Mouse (Mus musculus) midbrain, embryonic 13.5 days (tissue): ENCODE measurements around the gene Gng2. TPM values are rescaled to one million over a fixed set of nuclear protein-coding genes. Genes with fewer than 3 reads are reported as not detected.
"Not testable (repeated sequence)": the region's sequence is repeated elsewhere in the genome, so short reads cannot be mapped to it uniquely, and the experiment has no call there.

Source experiments
- ATAC-seq: fragments of 200-750 bp; cut with Nextera tagmentation; 2 replicates; pipeline ENCODE4 v1.8.0; 2017; ENCODE audit warnings: mild to moderate bottlenecking, moderate TSS enrichment, moderate library complexity
- H3K27ac ChIP-seq: fragments of 300-500 bp; sonication (generic); 2 replicates; pipeline ENCODE4 v1.5.1; 2015; ENCODE audit warnings: inconsistent platforms, mild to moderate bottlenecking, moderate library complexity
- H3K27me3 ChIP-seq: fragments of 300-500 bp; sonication (generic); 2 replicates; pipeline ENCODE4 v1.6.1; 2015; ENCODE audit warnings: mild to moderate bottlenecking, inconsistent platforms
- H3K36me3 ChIP-seq: fragments of 300-500 bp; sonication (generic); 2 replicates; pipeline ENCODE4 v1.6.1; 2015; ENCODE audit warnings: mild to moderate bottlenecking, inconsistent platforms
- H3K4me1 ChIP-seq: fragments of 300-500 bp; sonication (generic); replicated peaks from 2 replicates; pipeline ENCODE4 v1.6.1; 2015; ENCODE audit warnings: inconsistent platforms
- H3K4me2 ChIP-seq: fragments of 300-500 bp; sonication (generic); replicated peaks from 2 replicates; pipeline ENCODE4 v1.6.1; 2015; ENCODE audit warnings: moderate library complexity, mild to moderate bottlenecking, inconsistent platforms
- H3K4me3 ChIP-seq: fragments of 300-500 bp; sonication (generic); replicated peaks from 2 replicates; pipeline ENCODE4 v1.5.1; 2015; ENCODE audit warnings: mild to moderate bottlenecking, inconsistent platforms
- H3K9ac ChIP-seq: fragments of 300-500 bp; sonication (generic); replicated peaks from 2 replicates; pipeline ENCODE4 v1.6.1; 2015; ENCODE audit warnings: mild to moderate bottlenecking, inconsistent platforms
- H3K9me3 ChIP-seq: fragments of 300-500 bp; sonication (generic); 2 replicates; pipeline ENCODE4 v1.6.1; 2016; ENCODE audit warnings: mild to moderate bottlenecking, inconsistent platforms
- WGBS: fragments of 180-500 bp; shearing (Covaris S2); methylation state at CpG from one replicate; pipeline ENCODE4 v1.1.7; 2015; 5-methylcytosine and 5-hydroxymethylcytosine counted together
- polyA plus RNA-seq: library from polyadenylated mRNA; unstranded; fragments of >200 nt; fragmentation: Nextera tagmentation; extraction: Ambion mirVana; gene quantifications from 2 replicates; pipeline ENCODE4 v1.2.1, GENCODE M21; 2015

Gng2 gene
- polyA plus RNA-seq, 1 experiment from 2014 or later, result 367 TPM

DNA sequence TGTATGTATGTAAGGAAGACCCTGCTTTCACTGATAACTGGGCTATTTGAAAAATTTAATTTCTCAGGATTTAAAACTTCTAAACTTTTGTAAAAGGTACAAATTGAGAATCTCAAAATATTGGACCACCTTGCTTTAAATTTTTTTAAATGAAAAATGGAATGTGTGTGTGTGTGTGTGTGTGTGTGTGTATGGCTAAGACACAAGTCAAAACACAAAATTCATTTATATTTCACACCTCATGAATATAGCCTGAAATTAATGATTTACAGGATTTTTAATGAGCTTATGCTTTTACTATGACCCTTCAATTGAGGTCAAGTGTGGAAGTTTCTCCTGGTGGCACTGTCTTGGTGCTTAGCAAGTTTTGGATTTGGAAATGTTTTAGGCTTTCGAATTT, 93.0 kb downstream of the Gng2 start:
- H3K4me1 ChIP-seq, H3K27me3 ChIP-seq, H3K9ac ChIP-seq, H3K9me3 ChIP-seq, H3K4me3 ChIP-seq, H3K27ac ChIP-seq, H3K4me2 ChIP-seq, ATAC-seq: not testable (repeated sequence)
- peaks cover 27% of the 10 kb centered on the region for H3K36me3 ChIP-seq
- 89% methylated on average over 1 of the region's 1 CpGs for WGBS

GRCm38 (mm10) chr14:19874201-19874807, 103.1 kb downstream of the Gng2 start:
- 80% methylated on average over 11 of the region's 11 CpGs for WGBS

GRCm38 (mm10) chr14:19867286-19867935, 110.0 kb downstream of the Gng2 start:
- Histone ChIP-seq H3K4me2 (no peak overlapping the region), H3K36me3 (0 out of 2 replicates have a peak, but pooled peaks cover 5% of the 10 kb centered on the region), H3K4me1 (peaks cover 8% of the 10 kb centered on the region), H3K4me3 (no peak overlapping the region), H3K27me3 (no peaks in the 10 kb centered on the region), H3K27ac (no peak overlapping the region), H3K9ac (no peak overlapping the region), H3K9me3 (no peaks in the 10 kb centered on the region)
- ATAC-seq, result no peak
- WGBS, result 78% methylated on average over 5 of the region's 5 CpGs

More at GRCm38 (mm10) chr14:19874201-19874807, 103.1 kb downstream of the Gng2 start:
- no peaks in the 10 kb centered on the region for H3K9me3 ChIP-seq
- no peak overlapping the region for H3K4me2 ChIP-seq
- H3K9ac ChIP-seq, result no peak overlapping the region
- no peak overlapping the region for H3K4me3 ChIP-seq
- no peak overlapping the region for H3K27ac ChIP-seq
- H3K4me1 ChIP-seq, result no peaks in the 10 kb centered on the region; the same call in 1 of the 2 replicates
- peaks cover 29% of the 10 kb centered on the region for H3K36me3 ChIP-seq
- ATAC-seq, result no peak
- no peaks in the 10 kb centered on the region for H3K27me3 ChIP-seq

DNA sequence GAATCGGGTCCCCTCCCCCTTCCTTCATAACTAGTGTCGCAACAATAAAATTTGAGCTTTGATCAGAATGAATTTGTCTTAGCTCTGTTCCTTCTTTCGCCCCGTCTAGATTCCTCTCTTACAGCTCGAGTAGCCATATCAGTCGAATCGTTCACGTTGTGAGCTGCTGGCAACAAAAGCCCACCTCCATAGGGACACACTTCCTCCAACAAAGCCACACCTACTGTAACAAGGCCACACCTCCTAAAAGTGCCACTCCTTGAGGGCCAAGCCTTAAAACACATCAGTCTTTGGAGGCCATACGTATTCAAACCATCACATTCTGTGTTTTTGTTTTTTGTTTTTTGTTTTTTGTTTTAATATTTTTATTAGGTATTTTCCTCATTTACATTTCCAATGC, 112.3 kb downstream of the Gng2 start:
- not testable (repeated sequence) for H3K9ac ChIP-seq, H3K9me3 ChIP-seq, H3K4me2 ChIP-seq, H3K36me3 ChIP-seq, H3K27ac ChIP-seq, H3K4me3 ChIP-seq, H3K27me3 ChIP-seq, H3K4me1 ChIP-seq, ATAC-seq
- 88% methylated on average over 9 of the region's 9 CpGs for WGBS

DNA sequence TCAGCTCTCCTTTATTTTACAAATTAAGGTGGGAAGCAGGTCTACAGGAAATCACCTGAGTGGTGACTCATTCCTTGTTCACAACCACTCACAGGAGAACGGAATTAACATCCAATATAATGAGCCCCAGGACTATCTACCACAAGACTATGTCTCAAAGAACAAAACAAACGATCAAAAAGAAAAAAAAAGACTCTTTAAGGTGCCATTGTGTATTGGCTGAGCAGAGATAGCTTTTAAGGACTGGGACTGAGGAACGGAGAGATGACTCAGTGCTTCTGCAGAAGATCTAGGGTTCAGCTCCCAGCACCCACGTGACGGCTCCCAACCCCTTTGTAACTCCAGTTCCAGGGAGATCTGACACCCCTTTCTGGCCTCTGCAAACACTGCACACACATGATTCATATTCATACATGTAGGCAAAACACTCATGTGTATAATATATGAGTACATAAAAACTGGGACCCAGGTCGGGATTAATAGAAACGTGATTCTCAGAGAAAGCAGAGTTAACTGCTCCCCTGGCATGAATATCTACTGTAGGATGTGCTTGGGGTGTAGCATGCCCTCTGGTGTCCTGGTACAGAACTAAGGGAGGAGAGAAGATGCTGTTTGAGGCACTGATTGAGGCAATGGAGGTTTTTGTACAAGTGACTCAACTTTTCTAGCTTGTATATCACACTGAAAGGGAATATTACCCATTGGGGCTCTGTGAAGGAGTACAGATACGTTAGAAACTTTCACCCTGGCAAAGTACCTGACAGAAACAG, 115.9 kb downstream of the Gng2 start:
- Histone ChIP-seq H3K4me2 (no peak overlapping the region), H3K4me3 (no peak overlapping the region), H3K9ac (no peak overlapping the region), H3K9me3 (no peaks in the 10 kb centered on the region), H3K27me3 (no peaks in the 10 kb centered on the region), H3K27ac (no peak overlapping the region), H3K4me1 (no peaks in the 10 kb centered on the region), H3K36me3 (no peaks in the 10 kb centered on the region)
- WGBS, result 86% methylated on average over 8 of the region's 8 CpGs
- ATAC-seq, result no peak

DNA sequence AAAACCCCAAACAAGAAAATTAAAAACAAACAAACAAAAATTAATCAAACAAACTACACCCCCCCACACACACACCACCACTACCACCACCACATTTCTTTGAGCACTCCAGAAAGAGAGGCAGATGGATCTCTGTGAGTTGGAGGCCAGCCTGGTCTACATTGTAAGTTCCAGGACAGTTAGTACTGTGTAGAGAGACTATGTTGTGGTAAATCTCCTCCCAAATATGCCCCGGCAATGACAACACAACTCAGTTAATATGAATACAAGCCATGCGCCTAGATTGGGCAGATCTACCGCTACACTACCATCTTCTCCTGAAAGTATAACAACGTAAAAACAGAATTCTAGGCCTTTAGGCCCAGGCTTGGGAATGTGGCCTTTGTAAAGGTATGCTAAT, 117.1 kb downstream of the Gng2 start:
- ATAC-seq, result no peak
- H3K9ac ChIP-seq, result no peak overlapping the region
- H3K4me3 ChIP-seq, result no peak overlapping the region
- H3K27ac ChIP-seq, result no peak overlapping the region
- H3K4me2 ChIP-seq, result no peak overlapping the region
- H3K27me3 ChIP-seq, result no peaks in the 10 kb centered on the region
- no peaks in the 10 kb centered on the region for H3K4me1 ChIP-seq
- 91% methylated on average over 4 of the region's 4 CpGs for WGBS
- no peaks in the 10 kb centered on the region for H3K9me3 ChIP-seq
- H3K36me3 ChIP-seq, result no peaks in the 10 kb centered on the region

DNA sequence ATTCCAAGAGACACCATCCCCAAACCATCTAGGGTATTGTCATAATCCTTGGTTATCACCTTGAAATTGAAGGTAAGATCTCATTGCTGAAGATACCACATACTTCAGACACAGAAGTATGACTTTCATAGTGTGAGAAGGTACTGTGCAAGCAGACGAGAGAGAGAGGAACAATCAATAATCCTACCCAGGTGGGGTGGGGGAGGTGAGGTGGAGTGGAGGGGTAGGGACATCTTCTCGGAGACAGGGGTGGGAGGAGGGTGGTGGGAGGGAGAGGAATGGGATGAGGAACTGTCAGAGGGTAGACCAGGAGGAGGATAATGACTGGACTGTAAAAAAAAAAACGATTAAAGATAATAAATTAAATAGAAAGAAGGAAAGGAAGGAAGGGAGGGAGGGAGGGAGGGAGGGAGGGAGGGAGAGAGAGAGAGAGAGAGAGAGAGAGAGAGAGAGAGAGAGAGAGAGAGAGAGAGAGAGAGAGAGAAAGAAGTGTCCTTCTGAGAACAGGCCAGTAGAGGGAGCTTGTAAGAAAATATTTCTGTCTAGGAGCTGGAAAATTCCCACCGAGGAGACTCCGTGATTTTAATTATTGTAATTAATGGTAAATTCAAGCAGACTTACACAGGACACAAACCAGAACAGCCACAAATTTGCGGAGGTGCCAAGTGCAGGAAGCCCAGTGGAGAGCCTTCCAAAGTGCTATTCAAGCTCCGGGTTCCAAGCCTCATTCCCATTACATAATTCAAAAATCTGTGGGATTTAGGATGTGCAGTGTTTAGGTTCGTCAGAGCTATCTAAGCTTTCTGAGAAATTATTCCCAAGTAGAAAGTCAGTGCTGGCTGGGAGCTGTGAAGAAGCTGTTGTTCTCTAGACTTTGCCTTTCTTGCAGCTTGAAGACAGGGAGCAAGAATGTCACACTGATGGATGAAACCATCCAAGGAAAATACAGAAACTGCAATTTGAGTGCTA, 118.3 kb downstream of the Gng2 start:
- 48% methylated on average over 8 of the region's 8 CpGs for WGBS
- ATAC-seq, result no peak
- no peak overlapping the region for H3K9ac ChIP-seq
- no peak overlapping the region for H3K27ac ChIP-seq
- no peak overlapping the region for H3K4me2 ChIP-seq
- H3K36me3 ChIP-seq, result no peaks in the 10 kb centered on the region
- no peaks in the 10 kb centered on the region for H3K4me1 ChIP-seq
- no peaks in the 10 kb centered on the region for H3K9me3 ChIP-seq
- no peaks in the 10 kb centered on the region for H3K27me3 ChIP-seq
- H3K4me3 ChIP-seq, result no peak overlapping the region

DNA sequence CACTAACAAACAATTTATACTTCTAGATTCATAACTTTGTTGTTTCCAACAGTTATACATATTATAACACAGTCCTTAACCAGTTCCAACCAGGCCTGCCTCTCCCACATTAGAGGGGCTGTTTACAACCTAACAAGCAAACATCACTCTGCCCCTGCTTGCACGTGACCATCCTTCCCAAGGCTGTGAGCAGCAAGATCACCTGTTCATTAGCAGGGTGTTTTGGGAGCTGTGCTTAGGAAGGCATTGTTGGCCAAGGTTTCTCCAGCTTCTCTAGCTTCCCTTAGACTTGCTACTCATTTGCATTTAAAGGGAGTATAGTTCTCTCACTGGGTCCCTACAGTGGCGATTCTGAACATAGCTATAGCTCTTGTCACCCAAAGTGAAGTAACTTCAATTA, 119.1 kb downstream of the Gng2 start:
- H3K36me3 ChIP-seq, result no peaks in the 10 kb centered on the region
- H3K27ac ChIP-seq, result no peak overlapping the region
- no peaks in the 10 kb centered on the region for H3K4me1 ChIP-seq
- H3K9ac ChIP-seq, result no peak overlapping the region
- no peaks in the 10 kb centered on the region for H3K27me3 ChIP-seq
- no peaks in the 10 kb centered on the region for H3K9me3 ChIP-seq
- no peak overlapping the region for H3K4me3 ChIP-seq
- no peak overlapping the region for H3K4me2 ChIP-seq
- no peak for ATAC-seq
- WGBS, result 88% methylated on average over 2 of the region's 2 CpGs

GRCm38 (mm10) chr14:19853471-19853870, 124.0 kb downstream of the Gng2 start:
- H3K4me2 ChIP-seq, result no peak overlapping the region
- no peak overlapping the region for H3K27ac ChIP-seq
- no peaks in the 10 kb centered on the region for H3K36me3 ChIP-seq
- WGBS, result 42% methylated on average over 3 of the region's 3 CpGs
- no peak overlapping the region for H3K9ac ChIP-seq
- ATAC-seq, result no peak
- no peaks in the 10 kb centered on the region for H3K4me1 ChIP-seq
- no peak overlapping the region for H3K4me3 ChIP-seq
- H3K9me3 ChIP-seq, result no peaks in the 10 kb centered on the region
- H3K27me3 ChIP-seq, result no peaks in the 10 kb centered on the region

DNA sequence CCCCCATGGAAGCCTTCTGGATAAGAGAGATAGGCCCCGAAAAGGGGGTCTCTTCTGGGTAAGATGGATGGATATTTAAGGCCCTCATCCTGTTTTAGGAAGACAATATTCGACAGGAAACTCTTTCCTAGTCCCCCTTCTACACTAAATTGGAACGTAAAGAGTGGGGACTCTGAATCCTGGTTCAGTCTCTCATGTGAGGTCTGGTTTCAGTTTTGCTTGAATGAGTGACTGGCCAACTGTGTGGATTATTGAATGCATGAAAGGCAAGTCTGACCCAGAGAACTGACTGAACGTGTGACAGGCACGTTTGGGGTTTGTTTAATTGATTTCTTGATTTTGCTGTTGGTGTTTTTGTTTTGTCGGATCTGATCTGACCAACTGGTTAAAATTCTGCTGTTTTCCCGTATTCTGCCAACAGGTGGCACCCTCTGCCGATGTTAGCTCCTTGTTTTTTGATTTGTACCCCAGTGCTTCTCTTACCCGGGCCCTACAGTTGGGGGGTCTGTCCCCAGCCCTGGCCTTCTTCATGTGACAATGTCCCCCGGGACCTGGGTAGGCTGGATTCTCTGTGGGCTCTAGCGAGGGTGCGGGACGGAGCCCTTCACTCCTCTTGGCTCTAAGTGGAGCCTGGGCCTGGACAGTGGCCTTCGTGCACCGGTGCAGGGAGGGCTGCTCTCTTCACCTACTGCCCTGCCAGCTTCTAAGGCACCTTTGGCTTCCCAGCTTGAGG, 137.7 kb downstream of the Gng2 start:
- WGBS, result 26% methylated on average over 15 of the region's 15 CpGs
- peak; percentile 83 for ATAC-seq
- peak overlapping the region; percentile 23; the same call in 1 of the 2 replicates for H3K4me3 ChIP-seq
- H3K27ac ChIP-seq, result no peak overlapping the region
- H3K4me1 ChIP-seq, result peaks cover 3% of the 10 kb centered on the region; the same call in 1 of the 2 replicates
- no peaks in the 10 kb centered on the region for H3K36me3 ChIP-seq
- peak overlapping the region; percentile 61 for H3K9ac ChIP-seq
- H3K9me3 ChIP-seq, result no peaks in the 10 kb centered on the region
- H3K27me3 ChIP-seq, result no peaks in the 10 kb centered on the region
- H3K4me2 ChIP-seq, result peak overlapping the region; percentile 49

DNA sequence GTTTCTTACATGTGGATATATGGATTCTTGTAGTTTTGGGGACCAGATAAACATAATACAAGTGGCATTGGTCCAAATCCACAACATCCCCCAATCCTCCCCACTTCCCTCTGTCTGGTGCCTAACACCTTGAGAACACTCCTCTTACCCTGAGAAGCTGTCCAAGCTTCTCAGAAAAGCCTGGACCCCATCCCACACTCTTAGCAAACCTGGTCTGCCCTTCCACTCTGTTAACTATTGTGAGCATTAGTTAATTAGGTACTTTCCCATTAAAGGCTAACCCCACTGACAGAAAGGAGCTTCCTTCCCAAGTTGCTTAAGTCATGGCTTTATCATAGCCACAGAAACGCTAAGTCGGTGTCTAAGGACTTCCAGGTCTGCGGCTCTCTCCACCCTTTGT, 141.1 kb downstream of the Gng2 start:
- 89% methylated on average over 3 of the region's 3 CpGs for WGBS
- Histone ChIP-seq H3K9ac (no peak overlapping the region), H3K27me3 (no peaks in the 10 kb centered on the region), H3K4me2 (no peak overlapping the region), H3K4me1 (peaks cover 3% of the 10 kb centered on the region; the same call in 1 of the 2 replicates), H3K27ac (no peak overlapping the region), H3K36me3 (no peaks in the 10 kb centered on the region), H3K4me3 (no peak overlapping the region), H3K9me3 (no peaks in the 10 kb centered on the region)
- no peak for ATAC-seq
